Mouse (Mus musculus): ENCODE measurements at regions not wholly inside any gene's neighbourhood (a gene's known extent, or its start where the extent isn't known, plus 50 kb on each side); places are given as distances from the start of the nearest gene placed in this dataset.

DNA sequence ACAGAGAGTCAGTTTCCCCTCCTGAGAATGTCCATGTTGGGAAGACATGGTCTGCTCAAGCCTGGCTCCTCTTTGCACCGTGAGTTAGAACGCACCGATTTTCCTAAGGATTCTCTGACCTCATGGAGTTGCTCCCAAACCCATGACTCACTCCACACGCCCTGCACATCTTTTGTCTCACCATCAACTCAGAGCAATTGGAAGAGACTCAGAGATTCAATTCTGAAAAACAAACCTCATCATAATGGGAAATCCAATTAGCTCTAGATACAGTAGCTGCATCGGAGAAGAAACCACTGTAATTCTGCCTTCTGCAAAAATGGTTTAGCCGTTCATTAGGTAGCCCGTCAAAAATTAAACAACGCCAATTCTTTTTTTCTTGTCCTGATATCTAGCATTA is 200.6 kb upstream of the Tank start:
- TF ChIP-seq CTCF (IDR thresholded peaks at IDR 0.05; ENCODE audit: extremely low read depth, insufficient read depth, insufficient read length, insufficient replicate concordance): no peak
- TF ChIP-seq POLR2A (IDR thresholded peaks at IDR 0.05; ENCODE audit: low read depth, low read length): no peak
